Mouse (Mus musculus) lung, postnatal 14 days (tissue): ENCODE results near the gene Corin.

ENCODE experiments used
- DNase-seq: peaks from one replicate; pipeline ENCODE4 v3.0.0; 2021

Gene Corin

DNA sequence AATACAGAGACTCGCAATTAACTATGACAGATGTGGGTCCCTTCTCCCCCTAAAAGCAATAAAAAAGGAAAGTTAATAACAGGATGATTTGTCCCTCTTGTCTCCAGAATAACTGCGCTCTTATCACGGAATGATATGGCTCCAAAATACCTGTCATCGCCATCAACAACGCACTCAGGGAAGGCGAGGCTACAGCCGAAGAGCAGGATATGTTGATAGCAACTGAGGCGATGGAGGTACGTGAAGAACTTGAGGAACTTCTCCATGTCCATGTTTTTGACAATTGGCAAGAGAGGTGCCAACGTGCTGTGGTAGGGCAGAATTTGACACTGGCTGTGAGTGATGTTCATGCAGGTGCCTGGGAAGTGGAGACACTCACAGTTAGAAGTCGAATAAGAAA is 69.2 kb downstream of the Corin start:
- no peak for DNase-seq

DNA sequence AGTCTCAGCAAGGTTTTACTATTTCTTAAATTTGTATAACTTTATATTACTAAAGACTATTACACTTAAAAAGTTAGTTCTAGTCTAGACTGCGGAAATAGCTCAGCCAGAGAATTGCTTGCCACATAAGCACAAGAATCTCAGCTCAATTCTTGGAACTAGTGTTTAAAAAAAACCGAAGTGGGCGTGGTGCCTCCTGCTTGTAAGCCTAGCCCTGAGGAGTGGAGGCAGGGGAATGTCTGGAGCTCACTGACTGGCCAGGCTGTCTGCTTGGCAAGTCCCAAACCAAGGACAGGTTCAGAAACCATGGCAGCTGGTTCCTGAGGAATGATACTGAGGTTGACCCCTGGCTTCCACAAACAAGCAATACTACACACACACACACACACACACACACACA is 72.4 kb downstream of the Corin start:
- no peak for DNase-seq

DNA sequence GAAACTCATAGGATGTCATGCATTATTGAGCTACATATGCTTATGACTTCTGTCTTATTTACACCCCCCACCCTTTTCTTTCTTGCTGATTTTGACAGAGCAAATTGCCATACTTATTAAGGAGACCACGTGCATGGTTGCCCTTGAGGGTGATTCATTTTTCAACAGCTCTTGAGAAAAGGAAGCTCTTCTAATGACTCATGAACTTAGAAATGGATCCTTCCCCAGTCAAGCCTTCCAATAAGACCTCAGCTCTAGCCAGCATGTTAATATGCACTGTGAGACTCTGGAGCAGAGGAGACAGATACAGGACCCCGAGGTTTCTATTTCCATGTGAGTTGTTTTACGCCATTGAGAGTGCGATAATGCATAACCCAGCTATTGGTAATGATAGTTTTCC is 76.7 kb downstream of the Corin start:
- no peak for DNase-seq

DNA sequence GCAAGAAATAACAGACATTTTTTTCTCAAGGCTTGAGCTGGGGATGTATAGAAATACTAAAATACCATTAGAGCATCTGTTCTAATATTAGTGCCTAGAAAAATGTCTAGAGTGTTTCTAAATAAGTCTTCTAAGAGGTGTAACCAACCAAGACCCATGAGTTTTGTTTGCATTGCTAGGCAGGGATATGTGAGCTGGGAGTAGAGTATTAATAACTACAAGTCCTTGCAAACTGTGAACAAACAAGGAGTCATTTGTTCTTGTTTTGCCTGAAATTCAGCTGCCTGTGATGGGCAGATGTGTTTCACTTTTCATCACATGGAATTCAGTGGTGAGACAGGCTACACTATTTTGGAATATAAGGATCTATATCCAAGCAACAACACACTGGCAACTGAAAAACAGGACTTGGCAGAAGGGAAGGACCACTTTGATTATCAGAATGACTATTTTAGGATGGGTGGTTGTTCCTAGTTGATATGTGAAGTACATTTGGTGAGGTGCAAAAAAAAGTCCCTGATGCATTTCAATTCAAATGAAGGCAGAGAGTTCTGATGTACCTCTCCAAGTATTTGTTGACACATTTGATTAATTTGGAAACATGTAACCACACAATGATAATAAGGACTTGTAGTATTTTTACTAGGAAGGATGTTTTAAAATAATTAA is 78.8 kb downstream of the Corin start:
- DNase-seq: no peak

DNA sequence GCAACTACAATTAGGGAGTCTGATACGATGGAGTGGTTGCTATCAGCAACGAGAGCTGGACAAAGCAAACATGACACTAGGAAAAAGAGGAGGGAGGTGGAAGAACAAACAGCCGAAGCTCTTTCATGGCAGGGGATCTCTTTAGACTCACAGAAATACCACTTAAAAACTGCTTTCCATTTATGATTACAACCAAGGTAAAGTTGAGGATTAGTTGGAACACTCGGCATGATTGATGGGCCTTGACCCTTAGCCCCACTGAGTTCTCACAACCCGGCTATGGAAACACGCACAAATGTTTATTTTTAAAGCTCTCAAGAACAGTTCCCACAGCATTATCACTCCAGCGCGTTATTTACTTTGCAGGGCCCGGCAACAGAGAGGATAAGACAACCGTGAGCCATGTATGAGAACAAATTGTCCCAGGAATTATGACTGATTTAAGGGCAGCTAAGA is 92.4 kb downstream of the Corin start:
- peak; percentile 7 for DNase-seq

DNA sequence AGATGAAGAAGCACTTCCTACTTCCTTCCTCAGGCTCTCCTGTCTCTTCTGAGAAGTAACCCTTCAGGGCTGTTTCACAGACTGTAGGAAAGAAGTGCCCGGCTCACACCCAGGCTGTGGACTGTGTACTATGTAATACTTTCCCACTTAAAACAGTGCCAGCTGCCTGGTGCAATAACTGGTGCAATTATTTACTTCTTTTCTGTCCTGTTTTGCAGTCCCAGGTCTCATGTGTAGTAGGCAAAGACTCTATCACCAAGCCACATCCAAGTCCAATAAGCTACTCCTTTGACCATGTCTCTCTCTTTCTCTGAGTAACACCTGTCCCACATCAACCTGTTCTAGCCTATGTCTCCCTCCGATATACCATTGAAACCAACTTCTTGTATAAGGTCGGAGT is 93.4 kb downstream of the Corin start:
- DNase-seq: no peak

DNA sequence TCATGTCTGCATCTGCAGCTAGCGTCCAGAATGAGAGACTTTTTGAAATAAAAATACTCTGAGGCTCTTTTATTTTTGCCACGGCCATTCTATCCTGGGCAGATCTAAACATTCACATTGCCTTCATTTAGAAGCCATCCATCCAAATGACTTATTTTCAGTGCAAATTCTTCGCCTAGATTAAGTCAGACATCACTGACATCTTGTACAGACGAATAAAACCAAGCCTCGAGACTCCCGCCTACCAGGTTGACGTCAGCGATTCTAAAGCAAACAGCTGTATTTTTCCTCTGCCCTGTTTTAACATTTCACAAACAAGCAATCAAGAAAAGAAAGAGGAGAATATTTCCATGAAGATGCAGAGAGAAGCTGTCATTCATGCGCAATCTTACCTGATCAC is 100.9 kb downstream of the Corin start:
- DNase-seq: no peak

DNA sequence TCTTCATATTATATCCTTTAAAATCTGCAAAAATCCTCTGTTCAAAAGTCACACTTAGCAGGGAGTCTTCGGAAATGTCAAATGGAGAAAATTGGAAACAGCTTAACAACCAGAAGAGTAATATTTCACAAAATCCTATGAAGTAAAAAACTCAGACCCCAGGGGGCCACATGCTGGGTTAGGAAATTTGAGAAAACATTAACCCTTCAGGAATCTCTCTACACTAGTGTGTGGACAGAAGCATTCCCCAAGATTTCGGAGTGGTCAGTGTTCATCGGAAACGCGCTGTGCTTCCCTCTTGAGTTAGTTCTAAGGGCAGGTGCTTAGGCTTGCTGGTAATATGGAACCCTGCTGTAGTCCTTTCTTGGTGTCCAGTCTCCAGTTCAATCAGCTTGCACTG is 101.4 kb downstream of the Corin start:
- DNase-seq: no peak

DNA sequence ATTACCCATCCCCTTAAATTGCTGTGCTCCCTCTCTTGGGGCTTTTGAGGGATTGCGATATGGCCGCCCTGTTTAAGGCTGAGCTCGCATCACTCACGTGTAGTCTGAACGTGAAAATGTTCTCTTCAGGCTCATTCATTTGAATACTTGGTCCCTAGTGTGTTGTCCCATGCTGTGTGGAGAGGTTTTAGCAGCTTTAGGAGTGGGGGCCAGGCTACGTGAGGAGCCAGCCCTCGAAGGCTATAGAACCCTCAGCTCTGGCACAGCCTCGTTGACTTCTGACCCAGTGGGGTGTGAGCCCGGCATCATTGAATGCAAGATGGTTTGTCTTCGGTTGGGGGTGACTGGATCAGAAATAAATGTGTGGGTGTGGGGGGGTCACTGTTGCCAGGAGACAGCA is 102.5 kb downstream of the Corin start:
- DNase-seq: no peak

DNA sequence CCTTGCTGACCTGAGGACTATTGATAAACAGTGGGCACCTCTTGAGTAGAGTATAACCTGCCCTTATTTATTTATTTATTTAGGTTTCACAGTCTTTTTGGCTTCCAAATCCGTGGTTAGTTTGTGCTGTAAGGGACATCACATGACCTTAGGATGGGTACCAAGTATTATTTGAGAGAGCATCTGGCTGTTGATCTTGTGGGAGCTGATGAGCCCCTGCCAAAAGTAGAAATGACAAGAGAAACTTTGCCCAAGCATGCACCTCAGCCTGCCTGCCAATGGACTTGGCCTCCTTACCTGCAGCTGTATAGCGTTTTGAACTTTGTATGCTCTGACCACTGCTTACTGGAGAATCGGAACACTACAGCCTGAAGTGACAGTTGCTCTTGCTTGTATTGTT is 103.0 kb downstream of the Corin start:
- no peak for DNase-seq

DNA sequence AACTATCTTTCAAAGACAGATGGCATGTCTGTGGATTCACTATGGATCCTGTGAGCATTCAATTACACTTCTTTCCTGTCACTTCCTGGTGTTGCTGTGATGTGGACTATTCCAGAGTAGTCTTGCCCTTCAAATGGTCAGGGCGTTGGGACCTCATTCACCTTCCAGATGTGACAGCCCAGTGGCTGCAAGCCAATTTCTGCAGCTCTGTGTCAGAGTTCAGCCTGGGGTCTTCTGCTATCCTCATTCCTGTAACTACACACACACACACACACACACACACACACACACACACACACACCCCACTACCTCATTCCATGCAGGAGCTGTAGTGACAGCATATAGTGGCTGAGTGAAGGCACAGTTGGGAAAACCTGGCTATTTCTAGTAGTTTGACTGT is 122.1 kb downstream of the Corin start:
- no peak for DNase-seq

DNA sequence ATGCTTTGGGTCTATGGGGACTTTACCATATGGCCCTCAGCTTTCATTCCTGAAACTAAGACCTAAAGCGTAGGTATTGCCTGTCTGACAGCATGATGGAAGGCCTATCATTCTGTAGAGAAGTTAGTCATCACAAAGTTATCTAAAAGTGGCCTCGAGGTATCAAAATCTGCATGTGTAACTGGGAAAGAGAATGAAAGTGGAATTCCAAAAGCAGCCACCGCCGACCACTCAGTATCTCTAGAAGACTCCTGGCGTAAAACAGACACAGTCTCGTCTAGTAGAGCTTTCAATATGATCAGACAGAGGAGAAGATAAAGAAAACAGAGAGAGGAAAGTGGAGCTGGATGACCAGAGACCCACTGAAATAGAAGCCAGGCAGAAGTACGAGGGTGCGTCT is 123.7 kb downstream of the Corin start:
- no peak for DNase-seq

DNA sequence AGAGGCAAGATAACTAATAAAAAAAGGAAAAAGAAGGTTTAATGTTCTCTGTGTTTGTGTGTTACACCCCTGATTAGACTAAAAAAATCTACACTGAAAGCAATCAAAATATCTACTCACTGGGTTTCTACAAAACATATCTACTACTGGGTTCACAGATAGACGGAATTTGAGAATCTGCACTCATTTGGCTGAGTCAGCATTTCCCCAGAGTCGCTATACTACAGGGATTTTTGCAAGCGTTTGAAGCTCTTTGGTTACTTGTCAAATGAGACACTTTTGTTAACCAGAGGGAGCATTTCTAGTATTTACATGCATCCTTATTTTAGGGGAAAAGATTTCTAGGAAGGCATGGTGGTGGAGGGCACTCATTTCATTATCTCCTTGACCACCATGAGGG is 136.3 kb downstream of the Corin start:
- DNase-seq: no peak

DNA sequence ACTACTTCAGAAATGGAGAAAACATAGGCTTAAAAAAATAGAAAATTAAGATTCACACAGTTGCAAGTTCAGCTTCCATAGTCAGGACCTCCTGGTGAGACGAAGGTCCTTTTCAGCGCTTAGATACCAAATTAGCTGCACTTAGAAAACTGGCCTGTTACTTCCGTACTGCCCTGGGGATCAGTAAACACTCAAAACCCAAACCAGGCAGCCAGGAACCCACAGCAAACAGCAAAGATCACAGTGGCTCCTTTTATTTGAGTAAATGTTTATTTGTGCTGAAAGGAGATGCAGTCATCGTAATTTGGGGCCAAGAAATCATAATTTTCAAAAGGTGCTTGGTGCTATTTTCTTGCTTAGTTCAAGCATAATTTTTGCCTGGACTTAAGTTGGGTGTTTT is 138.5 kb downstream of the Corin start:
- no peak for DNase-seq

DNA sequence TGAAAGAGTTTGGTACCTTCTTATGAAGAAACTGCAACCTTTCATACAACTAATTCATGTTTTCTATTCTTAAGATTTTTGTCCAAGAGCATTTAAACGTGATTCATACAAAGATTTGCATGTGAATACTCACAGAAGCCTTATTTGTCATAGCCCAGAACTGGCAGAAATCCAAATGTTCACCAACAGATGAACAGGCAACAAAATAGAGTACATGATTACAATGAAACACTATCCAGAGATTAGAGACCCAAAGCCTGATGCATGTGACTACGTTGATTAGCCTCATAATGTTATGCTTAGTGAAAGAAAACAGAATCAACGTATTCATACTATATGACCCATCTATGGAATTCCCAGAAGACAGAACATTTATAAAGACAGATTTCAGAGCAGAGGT is 140.4 kb downstream of the Corin start:
- DNase-seq: no peak

DNA sequence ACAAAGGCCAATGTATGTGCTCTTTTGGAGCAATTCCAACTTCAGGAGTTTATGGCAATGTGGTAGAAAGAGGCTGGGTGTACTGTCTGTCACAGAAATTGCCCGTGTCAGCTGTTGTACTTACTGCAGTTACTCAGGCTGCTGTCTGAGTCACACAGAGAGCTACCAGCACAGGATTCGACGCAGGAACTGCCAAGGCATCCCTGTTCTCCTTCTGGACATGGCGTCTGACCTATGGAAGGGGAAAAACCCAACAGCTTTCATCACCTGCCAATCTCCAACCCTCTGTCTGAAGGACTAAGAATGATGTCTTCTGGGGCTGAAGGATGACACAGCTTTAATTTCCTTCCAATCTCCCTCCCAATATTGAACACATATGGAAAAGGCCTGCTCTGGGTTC is 150.5 kb downstream of the Corin start:
- no peak for DNase-seq

DNA sequence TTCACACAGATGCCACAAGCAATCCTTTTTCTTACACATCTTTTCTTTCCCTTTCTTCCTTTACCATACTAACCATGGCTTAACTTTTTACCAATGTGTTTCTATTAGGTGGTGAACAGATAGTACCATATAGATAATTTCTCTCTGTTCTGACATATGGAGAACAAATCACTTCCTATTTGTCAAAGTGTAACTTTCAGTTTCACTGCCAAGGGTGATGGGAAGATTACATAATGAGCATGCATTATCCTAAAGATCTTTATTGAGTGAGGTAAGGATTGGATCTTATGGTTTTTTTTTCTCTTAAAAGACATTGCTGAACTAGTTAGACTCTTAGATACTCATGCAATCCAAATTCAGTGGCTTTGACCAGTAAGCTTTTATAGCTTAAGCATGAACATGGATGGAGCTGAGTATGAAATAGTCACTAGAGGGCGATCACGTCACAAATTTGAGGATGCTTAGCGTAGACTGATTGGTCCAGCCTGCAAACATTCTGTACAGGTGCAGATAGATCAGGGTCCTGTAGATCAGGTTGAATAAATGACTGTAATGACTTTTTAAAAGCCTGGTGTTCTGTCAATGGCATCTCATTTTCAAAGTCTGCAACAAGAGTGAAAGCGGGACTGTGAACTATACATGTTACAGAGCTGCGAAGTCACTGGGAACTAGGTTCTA is 154.1 kb downstream of the Corin start:
- peak; percentile 53 for DNase-seq

DNA sequence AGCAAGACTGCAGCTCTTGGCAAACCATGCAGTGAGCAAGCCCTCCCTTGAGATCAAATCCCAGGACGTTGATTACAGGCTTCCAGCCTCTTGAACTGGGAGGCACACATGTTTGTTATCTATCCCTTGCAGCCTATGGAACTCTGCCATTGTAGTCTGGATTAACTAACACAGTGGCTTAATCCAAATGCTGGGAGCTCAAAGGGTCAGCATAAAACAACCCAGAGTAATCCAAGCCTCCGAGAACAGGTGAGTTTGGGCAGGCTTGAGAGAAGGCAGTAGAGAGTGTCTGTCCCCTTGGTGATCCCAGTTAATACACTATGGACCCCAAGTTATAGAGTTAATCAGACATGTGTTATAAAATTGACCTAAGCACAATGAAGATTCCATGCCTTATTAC is 155.7 kb downstream of the Corin start:
- no peak for DNase-seq

DNA sequence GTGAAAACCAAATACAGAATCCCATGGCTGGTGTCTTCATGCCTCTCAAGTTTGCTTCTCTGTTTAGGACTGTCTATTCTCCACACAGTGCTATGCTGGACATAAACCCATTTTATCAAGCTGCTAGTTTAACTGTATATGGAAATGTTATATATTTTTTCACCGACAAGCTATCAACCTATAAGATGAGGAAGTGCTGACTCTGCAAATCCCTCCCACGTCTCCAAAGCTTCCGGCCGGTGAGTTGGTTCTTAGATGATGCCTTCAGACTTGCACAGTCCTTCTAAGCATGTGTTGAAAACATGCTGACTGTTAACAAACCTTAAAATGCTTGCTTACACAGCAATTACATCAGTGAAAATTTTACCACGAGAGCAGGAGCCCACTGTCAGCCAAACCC is 168.4 kb downstream of the Corin start:
- no peak for DNase-seq

DNA sequence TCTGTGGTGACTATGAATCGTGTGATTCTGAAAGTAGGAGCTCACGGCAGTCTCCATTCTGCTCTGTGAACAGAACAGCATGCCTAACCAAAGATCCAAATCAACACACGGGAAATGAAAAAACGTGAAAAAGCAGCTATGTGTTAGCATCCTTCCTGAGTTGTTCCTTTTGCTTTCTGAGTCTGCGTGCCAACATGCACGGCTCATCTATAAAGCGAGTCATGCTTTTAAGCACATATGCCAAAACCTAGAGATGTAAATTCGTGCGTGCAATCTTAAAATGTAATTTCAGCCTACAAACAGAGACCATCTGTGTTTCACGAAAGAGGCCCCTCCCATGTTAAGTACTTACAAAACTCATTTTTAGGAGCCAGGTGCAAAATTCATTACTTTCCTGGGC is 171.4 kb downstream of the Corin start:
- DNase-seq: no peak

DNA sequence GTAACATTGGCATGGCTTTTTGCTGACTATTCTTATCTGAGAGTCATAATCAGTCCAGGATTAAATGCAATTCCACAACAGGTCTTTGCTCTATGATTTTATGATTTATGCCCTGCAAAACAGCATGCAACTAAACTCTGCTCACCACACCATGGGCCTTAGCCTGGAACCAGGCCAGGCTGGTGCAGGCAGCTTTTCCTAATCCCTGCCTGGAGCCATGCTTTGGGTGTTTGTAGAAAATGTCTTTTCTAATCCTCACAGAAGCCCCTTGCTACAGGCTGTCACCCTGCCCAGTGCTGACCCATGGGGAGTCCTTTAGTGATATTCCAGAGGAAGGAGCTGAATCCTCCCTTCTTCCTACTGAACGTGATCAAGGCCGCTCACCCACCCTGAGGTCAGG is 173.1 kb downstream of the Corin start:
- no peak for DNase-seq

DNA sequence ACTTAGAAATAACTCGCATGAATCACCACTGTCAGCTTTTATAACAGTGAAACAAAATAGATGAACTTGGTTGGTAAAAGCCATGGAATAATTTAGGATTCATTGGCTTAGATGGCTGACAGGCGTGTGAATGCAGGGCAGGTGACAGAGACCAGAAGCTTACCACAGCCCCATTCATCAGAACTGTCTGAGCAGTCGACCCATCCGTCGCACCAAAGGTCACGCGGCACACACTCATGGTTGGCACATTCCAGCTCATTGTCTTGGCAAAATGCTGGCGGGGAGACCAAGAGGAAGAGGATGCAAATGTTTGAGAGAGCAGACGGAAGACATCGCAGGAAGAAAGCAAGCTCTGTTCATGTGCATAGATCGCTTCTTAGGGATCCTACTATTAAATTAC is 173.6 kb downstream of the Corin start:
- no peak for DNase-seq

DNA sequence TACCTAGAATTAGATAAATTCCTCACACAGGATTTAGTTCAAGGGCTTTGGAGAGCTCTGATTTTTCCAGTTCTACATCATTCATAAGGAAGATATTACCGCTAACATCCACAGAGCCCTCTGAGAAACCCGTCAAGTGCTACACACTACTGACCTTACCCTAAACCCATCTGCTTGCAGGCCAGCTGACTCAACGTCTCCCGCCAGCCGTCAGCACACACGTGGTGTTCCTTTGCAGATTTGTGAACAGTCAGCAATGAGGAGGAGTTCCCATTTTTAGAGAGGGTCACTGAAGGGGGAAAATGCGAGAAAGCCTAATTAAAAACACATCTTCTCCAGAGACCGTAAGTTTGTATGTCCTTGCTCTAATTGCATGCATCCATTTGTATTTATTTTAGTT is 174.8 kb downstream of the Corin start:
- DNase-seq: no peak

DNA sequence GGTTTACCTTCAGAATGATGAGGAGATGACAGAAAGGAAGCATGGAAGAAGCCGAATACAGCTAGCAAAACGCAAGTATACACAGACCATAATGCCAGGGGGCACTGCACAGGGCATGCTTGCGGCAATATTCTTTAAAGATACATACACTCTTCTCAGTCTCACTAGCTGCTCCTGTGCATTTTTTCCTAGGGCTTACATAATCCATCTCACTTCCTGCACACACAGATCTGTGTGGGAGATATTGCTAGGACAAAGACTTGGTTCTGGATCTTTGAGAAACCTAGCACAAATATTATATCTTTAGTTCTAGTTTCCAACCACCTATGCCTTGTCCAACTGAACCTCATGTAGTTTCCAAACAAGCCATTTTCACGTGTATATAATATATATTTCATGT is 189.0 kb downstream of the Corin start:
- no peak for DNase-seq

DNA sequence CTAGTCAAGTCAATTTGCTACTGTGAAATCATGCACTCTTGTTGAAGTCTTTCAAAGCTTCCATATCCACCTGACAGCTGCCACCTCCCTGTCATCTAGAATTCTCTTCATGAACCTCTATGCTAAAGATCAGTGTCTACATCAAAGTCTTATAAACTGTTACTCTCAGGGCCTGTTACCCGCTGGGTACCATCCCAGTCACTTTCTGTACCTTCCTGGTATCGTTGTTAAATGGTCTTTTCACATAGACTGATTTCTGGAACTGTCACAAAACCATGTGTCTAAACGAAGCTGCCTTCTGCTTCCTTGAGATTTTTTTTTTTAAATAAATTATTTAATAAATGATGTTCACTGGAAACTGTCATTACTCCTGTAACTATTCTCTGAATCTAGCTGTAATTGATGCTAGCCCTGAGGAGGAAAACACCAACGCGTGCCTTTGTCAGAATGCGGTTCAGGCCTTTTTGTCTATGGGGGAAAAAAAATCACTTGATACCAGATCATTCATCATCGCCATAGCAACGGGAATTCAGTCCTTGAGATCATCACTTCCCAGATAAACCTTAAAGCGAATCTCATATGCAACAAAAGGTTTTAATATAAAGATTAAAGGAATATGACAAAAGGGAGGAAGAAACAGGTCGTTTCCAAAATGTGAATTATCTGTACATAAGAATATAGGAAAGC is 205.7 kb downstream of the Corin start:
- DNase-seq: no peak
